Mouse (Mus musculus) lung, embryonic 14.5 days (tissue): ENCODE data around the gene Ogfod2. TPM values are rescaled to one million over a fixed set of nuclear protein-coding genes. Genes with fewer than 3 reads are reported as not detected.

Experiments used
- ATAC-seq: fragments of 200-750 bp; cut with Nextera tagmentation; 2 replicates; pipeline ENCODE4 v1.8.0; 2017; ENCODE audit warnings: mild to moderate bottlenecking, moderate TSS enrichment, moderate library complexity; ENCODE audit not compliant: insufficient read depth
- DNase-seq: peaks from one replicate; pipeline ENCODE4 v3.0.0-alpha.2; 2015
- H3K27ac ChIP-seq: fragments of 300-500 bp; sonication (generic); 2 replicates; pipeline ENCODE4 v1.5.1; 2014; ENCODE audit warnings: low read depth, mild to moderate bottlenecking, moderate library complexity
- H3K27me3 ChIP-seq: fragments of 300-500 bp; sonication (generic); 2 replicates; pipeline ENCODE4 v1.6.1; 2014; ENCODE audit warnings: low read length, control low read depth; ENCODE audit not compliant: insufficient read depth
- H3K36me3 ChIP-seq: fragments of 300-500 bp; sonication (generic); 2 replicates; pipeline ENCODE4 v1.6.1; 2014; ENCODE audit warnings: control low read depth; ENCODE audit not compliant: insufficient read depth
- H3K4me1 ChIP-seq: fragments of 300-500 bp; sonication (generic); 2 replicates; pipeline ENCODE4 v1.6.1; 2014; ENCODE audit warnings: antibody characterized with exemption, control low read depth; ENCODE audit not compliant: insufficient read depth
- H3K4me2 ChIP-seq: fragments of 300-500 bp; sonication (generic); 2 replicates; pipeline ENCODE4 v1.6.1; 2014; ENCODE audit warnings: mild to moderate bottlenecking
- H3K4me3 ChIP-seq: fragments of 300-500 bp; sonication (generic); 2 replicates; pipeline ENCODE4 v1.5.1; 2014; ENCODE audit warnings: low read depth, low read length
- H3K9ac ChIP-seq: fragments of 300-500 bp; sonication (generic); 2 replicates; pipeline ENCODE4 v1.6.1; 2014
- H3K9me3 ChIP-seq: fragments of 300-500 bp; sonication (generic); 2 replicates; pipeline ENCODE4 v1.6.1; 2016; ENCODE audit warnings: low read depth, low read length, control low read depth
- CTCF ChIP-seq: IDR thresholded peaks from 2 replicates; pipeline ENCODE4 v1.5.1; 2016; ENCODE audit warnings: antibody characterized with exemption, low read depth
- WGBS: fragments of 180-500 bp; shearing (Covaris S2); extraction: QIAGEN DNeasy Blood & Tissue Kit; methylation state at CpG from one replicate; pipeline ENCODE4 v1.1.7; 2014; 5-methylcytosine and 5-hydroxymethylcytosine counted together
- polyA plus RNA-seq: library from polyadenylated mRNA; unstranded; fragments of >200 nt; fragmentation: Nextera tagmentation; extraction: Ambion mirVana; gene quantifications from 2 replicates; pipeline ENCODE4 v1.2.1, GENCODE M21; 2014

Gene Ogfod2
- polyA plus RNA-seq, 1 experiment from 2014 or later, result 13.4 TPM

- no peak overlapping the region for H3K27ac ChIP-seq
- 55% methylated on average over 6 of the region's 6 CpGs for WGBS
- no peaks in the 10 kb centered on the region for H3K36me3 ChIP-seq
- peaks cover 5% of the 10 kb centered on the region; the same call in 1 of the 2 replicates for H3K4me1 ChIP-seq
- no peak overlapping the region for H3K4me3 ChIP-seq
- ATAC-seq (no peak), DNase-seq (no peak)
- H3K4me2 ChIP-seq, result no peak overlapping the region
- no peaks in the 10 kb centered on the region for H3K27me3 ChIP-seq
- H3K9me3 ChIP-seq, result no peaks in the 10 kb centered on the region
- no peak overlapping the region for H3K9ac ChIP-seq
- no peak for TF ChIP-seq CTCF
These were observed 34.1 kb upstream of the Ogfod2 start for GRCm38 (mm10) chr5:124077856-124078460.

GRCm38 (mm10) chr5:124078794-124079416 lies 33.2 kb upstream of the Ogfod2 start:
- H3K9ac ChIP-seq, result no peak overlapping the region
- H3K4me1 ChIP-seq, result no peaks in the 10 kb centered on the region; the same call in 1 of the 2 replicates
- no peak for TF ChIP-seq CTCF
- ATAC-seq (peak; percentile 7; the same call in 1 of the 2 replicates), DNase-seq (peak; percentile 57)
- no peaks in the 10 kb centered on the region for H3K27me3 ChIP-seq
- H3K27ac ChIP-seq, result no peak overlapping the region
- H3K4me3 ChIP-seq, result no peak overlapping the region
- WGBS, result 48% methylated on average over 9 of the region's 9 CpGs
- no peak overlapping the region for H3K4me2 ChIP-seq
- H3K9me3 ChIP-seq, result no peaks in the 10 kb centered on the region
- H3K36me3 ChIP-seq, result no peaks in the 10 kb centered on the region

- Histone ChIP-seq H3K4me2 (no peak overlapping the region), H3K9me3 (no peaks in the 10 kb centered on the region), H3K36me3 (no peaks in the 10 kb centered on the region), H3K4me3 (no peak overlapping the region), H3K27me3 (no peaks in the 10 kb centered on the region), H3K27ac (no peak overlapping the region), H3K4me1 (no peaks in the 10 kb centered on the region; the same call in 1 of the 2 replicates), H3K9ac (no peak overlapping the region)
- DNase-seq, result no peak
- WGBS, result 92% methylated on average over 17 of the region's 17 CpGs
- ATAC-seq, result no peak
- TF ChIP-seq CTCF, result no peak
These were observed 32.2 kb upstream of the Ogfod2 start for GRCm38 (mm10) chr5:124079880-124080279.

GRCm38 (mm10) chr5:124082447-124082846 lies 29.6 kb upstream of the Ogfod2 start:
- no peaks in the 10 kb centered on the region for H3K27me3 ChIP-seq
- peak; percentile 30; the same call in 1 of the 2 replicates for ATAC-seq
- no peak for DNase-seq

GRCm38 (mm10) chr5:124082941-124083688 lies 29.0 kb upstream of the Ogfod2 start:
- DNase-seq (no peak), ATAC-seq (no peak)
- Histone ChIP-seq H3K27ac (no peak overlapping the region), H3K36me3 (no peaks in the 10 kb centered on the region), H3K9me3 (no peaks in the 10 kb centered on the region), H3K27me3 (no peaks in the 10 kb centered on the region), H3K4me2 (no peak overlapping the region), H3K4me3 (no peak overlapping the region), H3K4me1 (no peaks in the 10 kb centered on the region), H3K9ac (no peak overlapping the region)
- 85% methylated on average over 17 of the region's 17 CpGs for WGBS
- no peak for TF ChIP-seq CTCF

More at GRCm38 (mm10) chr5:124082447-124082846, 29.6 kb upstream of the Ogfod2 start:
- H3K4me2 ChIP-seq, result no peak overlapping the region
- H3K9ac ChIP-seq, result no peak overlapping the region
- H3K36me3 ChIP-seq, result no peaks in the 10 kb centered on the region
- H3K27ac ChIP-seq, result no peak overlapping the region
- TF ChIP-seq CTCF, result peak; percentile 53
- H3K4me3 ChIP-seq, result no peak overlapping the region
- 59% methylated on average over 10 of the region's 10 CpGs for WGBS
- no peaks in the 10 kb centered on the region for H3K4me1 ChIP-seq
- H3K9me3 ChIP-seq, result no peaks in the 10 kb centered on the region

GRCm38 (mm10) chr5:124083850-124084587 lies 28.1 kb upstream of the Ogfod2 start:
- TF ChIP-seq CTCF, result no peak
- H3K36me3 ChIP-seq, result no peaks in the 10 kb centered on the region
- ATAC-seq (no peak), DNase-seq (no peak)
- no peak overlapping the region for H3K9ac ChIP-seq
- no peak overlapping the region for H3K4me3 ChIP-seq
- WGBS, result 77% methylated on average over 14 of the region's 14 CpGs
- H3K4me1 ChIP-seq, result no peaks in the 10 kb centered on the region
- no peak overlapping the region for H3K4me2 ChIP-seq
- no peak overlapping the region for H3K27ac ChIP-seq
- H3K27me3 ChIP-seq, result no peaks in the 10 kb centered on the region
- H3K9me3 ChIP-seq, result no peaks in the 10 kb centered on the region
